In the genomic region with DNA sequence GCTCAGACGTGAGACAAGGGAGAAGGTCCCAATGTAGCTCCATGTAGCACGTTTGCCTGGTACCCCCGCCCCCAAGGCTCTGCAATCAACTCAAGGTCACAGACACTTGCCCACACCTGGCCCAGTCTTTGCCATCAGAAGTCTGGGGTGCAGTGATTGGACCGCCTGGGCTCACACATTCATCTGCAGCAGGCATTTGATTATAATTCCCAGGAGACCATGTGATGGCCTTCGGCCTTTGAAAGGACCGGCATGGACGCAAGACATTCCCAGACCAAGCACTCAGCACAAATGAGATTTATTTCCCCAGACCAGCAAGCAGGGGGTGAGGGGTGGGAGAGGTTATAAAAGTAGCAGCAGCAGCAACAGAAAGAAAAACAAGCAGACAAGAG, we compare ENCODE assay signal across 8 mouse cellular contexts. TPM values are rescaled to one million over a fixed set of nuclear protein-coding genes. Genes with fewer than 3 reads are reported as not detected.
DNase-seq lines count a peak whose midpoint lies in the region; ATAC-seq lines count a peak whose summit lies in the region.

No protein-coding gene starts in this region.

- H3K4me3 ChIP-seq in hindbrain, embryonic 10.5 days, result peak overlapping the region; percentile 35
- H3K4me3 ChIP-seq in hindbrain, embryonic 16.5 days (ENCODE audit: low read length), result no peak overlapping the region
- H3K4me3 ChIP-seq in intestine, embryonic 15.5 days (replicated peaks), result no peak overlapping the region
- H3K4me3 ChIP-seq in liver, embryonic 16.5 days (ENCODE audit: low read depth, low read length), result peak overlapping the region; percentile 68; the same call in 1 of the 2 replicates

- WGBS in hindbrain, embryonic 10.5 days, result 24% methylated on average over 7 of the region's 7 CpGs
- 29% methylated on average over 7 of the region's 7 CpGs for WGBS in hindbrain, embryonic 16.5 days
- WGBS in intestine, embryonic 15.5 days, result 4% methylated on average over 7 of the region's 7 CpGs
- 46% methylated on average over 7 of the region's 7 CpGs for WGBS in liver, embryonic 16.5 days (ENCODE audit: insufficient replicate concordance)

- peaks cover 26% of the 10 kb centered on the region for H3K4me1 ChIP-seq in hindbrain, embryonic 10.5 days (replicated peaks)
- no peaks in the 10 kb centered on the region for H3K4me1 ChIP-seq in hindbrain, embryonic 16.5 days (ENCODE audit: control insufficient read depth, insufficient read depth, low read depth, low read length)
- peaks cover 16% of the 10 kb centered on the region for H3K4me1 ChIP-seq in intestine, embryonic 15.5 days (replicated peaks)
- H3K4me1 ChIP-seq in liver, embryonic 16.5 days (ENCODE audit: control insufficient read depth, low read depth, low read length), result peaks cover 55% of the 10 kb centered on the region

- no peak for ATAC-seq in hindbrain, embryonic 16.5 days
- peak; percentile 52 for ATAC-seq in intestine, embryonic 15.5 days
- no peak for ATAC-seq in liver, embryonic 16.5 days (ENCODE audit: low read depth)
- ATAC-seq in frontal cortex, adult (ENCODE audit: low TSS enrichment), result no peak

- no peaks in the 10 kb centered on the region for H3K36me3 ChIP-seq in hindbrain, embryonic 10.5 days
- H3K36me3 ChIP-seq in hindbrain, embryonic 16.5 days (ENCODE audit: control insufficient read depth, insufficient read depth, low read length), result no peaks in the 10 kb centered on the region
- H3K36me3 ChIP-seq in intestine, embryonic 15.5 days, result no peaks in the 10 kb centered on the region
- peaks cover 10% of the 10 kb centered on the region for H3K36me3 ChIP-seq in liver, embryonic 16.5 days (ENCODE audit: control insufficient read depth, insufficient read depth)

- no peak overlapping the region for H3K9ac ChIP-seq in hindbrain, embryonic 16.5 days (ENCODE audit: low read depth, low read length)
- H3K9ac ChIP-seq in intestine, embryonic 15.5 days, result 0 out of 2 replicates have a peak overlapping the region, but pooled peaks have one; percentile 17
- H3K9ac ChIP-seq in liver, embryonic 16.5 days (ENCODE audit: low read depth, low read length), result peak overlapping the region; percentile 48

- H3K4me2 ChIP-seq in hindbrain, embryonic 16.5 days (ENCODE audit: low read length), result no peak overlapping the region
- H3K4me2 ChIP-seq in intestine, embryonic 15.5 days (replicated peaks), result peak overlapping the region; percentile 60
- H3K4me2 ChIP-seq in liver, embryonic 16.5 days (ENCODE audit: low read depth, low read length), result peak overlapping the region; percentile 77

- no peaks in the 10 kb centered on the region for H3K27me3 ChIP-seq in hindbrain, embryonic 10.5 days (ENCODE audit: insufficient read depth, poor library complexity, severe bottlenecking)
- H3K27me3 ChIP-seq in hindbrain, embryonic 16.5 days (replicated peaks; ENCODE audit: control insufficient read depth, insufficient read depth, low read length), result no peaks in the 10 kb centered on the region
- H3K27me3 ChIP-seq in intestine, embryonic 15.5 days (replicated peaks), result no peaks in the 10 kb centered on the region
- H3K27me3 ChIP-seq in liver, embryonic 16.5 days (ENCODE audit: control insufficient read depth, insufficient read depth, low read depth, low read length), result no peaks in the 10 kb centered on the region

- peak overlapping the region; percentile 81 for H3K27ac ChIP-seq in hindbrain, embryonic 10.5 days
- H3K27ac ChIP-seq in hindbrain, embryonic 16.5 days (ENCODE audit: low read depth, low read length), result no peak overlapping the region
- H3K27ac ChIP-seq in intestine, embryonic 15.5 days, result peak overlapping the region; percentile 95
- H3K27ac ChIP-seq in liver, embryonic 16.5 days (ENCODE audit: low read length), result peak overlapping the region; percentile 98

- DNase-seq in hindbrain, embryonic 10.5 days (ENCODE audit: low spot score), result peak; percentile 62
- peak; percentile 13 for DNase-seq in adrenal gland, postnatal 25 days
- no peak for DNase-seq in testis, postnatal 14 days (ENCODE audit: low spot score)
- DNase-seq in frontal cortex, postnatal 10 days (ENCODE audit: low spot score in 2 of 2), result no peak

- no peaks in the 10 kb centered on the region for H3K9me3 ChIP-seq in hindbrain, embryonic 10.5 days
- no peaks in the 10 kb centered on the region for H3K9me3 ChIP-seq in hindbrain, embryonic 16.5 days (ENCODE audit: control insufficient read depth, low read length)
- no peaks in the 10 kb centered on the region for H3K9me3 ChIP-seq in intestine, embryonic 15.5 days
- no peaks in the 10 kb centered on the region for H3K9me3 ChIP-seq in liver, embryonic 16.5 days (replicated peaks; ENCODE audit: control insufficient read depth, low read length)

RNA-seq across cellular contexts. Expression of a gene that starts 6.8 kb away (rescaled TPM):
- polyA plus RNA-seq in hindbrain, embryonic 10.5 days (2016; fragmentation: Nextera tagmentation; extraction: Ambion mirVana), result 0.41 and 1.2 TPM in 2 replicates
- polyA plus RNA-seq in hindbrain, embryonic 16.5 days (2015; fragmentation: Nextera tagmentation; extraction: Ambion mirVana), result 0.56 and 1.3 TPM in 2 replicates
- total RNA-seq in adrenal gland, postnatal 25 days (2021), result 49.5 and 50.7 TPM in 2 replicates
- polyA plus RNA-seq in intestine, embryonic 15.5 days (2015; fragmentation: Nextera tagmentation; extraction: Ambion mirVana), result 0.97 and 1.2 TPM in 2 replicates
- 0.40 and 0.47 TPM in 2 replicates for polyA plus RNA-seq in liver, embryonic 16.5 days (2015; fragmentation: Nextera tagmentation; extraction: Ambion mirVana)

RNA-seq across cellular contexts. Expression of a gene that starts 29.7 kb away (rescaled TPM):
- 0.98 TPM in 1 of 2 replicates, not detected in the other for polyA plus RNA-seq in hindbrain, embryonic 10.5 days (2016; fragmentation: Nextera tagmentation; extraction: Ambion mirVana)
- 0.93 and 1.2 TPM in 2 replicates for polyA plus RNA-seq in hindbrain, embryonic 16.5 days (2015; fragmentation: Nextera tagmentation; extraction: Ambion mirVana)
- total RNA-seq in adrenal gland, postnatal 25 days (2021), result not detected in 2 replicates
- 103 and 125 TPM in 2 replicates for polyA plus RNA-seq in intestine, embryonic 15.5 days (2015; fragmentation: Nextera tagmentation; extraction: Ambion mirVana)
- 0.11 and 1.9 TPM in 2 replicates for polyA plus RNA-seq in liver, embryonic 16.5 days (2015; fragmentation: Nextera tagmentation; extraction: Ambion mirVana)

RNA-seq across cellular contexts. Expression of a gene that starts 50.5 kb away (rescaled TPM):
- 291 and 296 TPM in 2 replicates for polyA plus RNA-seq in hindbrain, embryonic 10.5 days (2016; fragmentation: Nextera tagmentation; extraction: Ambion mirVana)
- polyA plus RNA-seq in hindbrain, embryonic 16.5 days (2015; fragmentation: Nextera tagmentation; extraction: Ambion mirVana), result 197 TPM in 2 replicates
- total RNA-seq in adrenal gland, postnatal 25 days (2021), result 109 and 115 TPM in 2 replicates
- 254 and 276 TPM in 2 replicates for polyA plus RNA-seq in intestine, embryonic 15.5 days (2015; fragmentation: Nextera tagmentation; extraction: Ambion mirVana)
- 103 and 111 TPM in 2 replicates for polyA plus RNA-seq in liver, embryonic 16.5 days (2015; fragmentation: Nextera tagmentation; extraction: Ambion mirVana)

RNA-seq across cellular contexts. Expression of a gene that starts 51.7 kb away (rescaled TPM):
- polyA plus RNA-seq in hindbrain, embryonic 10.5 days (2016; fragmentation: Nextera tagmentation; extraction: Ambion mirVana), result 5.1 and 6.8 TPM in 2 replicates
- 2.6 and 2.8 TPM in 2 replicates for polyA plus RNA-seq in hindbrain, embryonic 16.5 days (2015; fragmentation: Nextera tagmentation; extraction: Ambion mirVana)
- total RNA-seq in adrenal gland, postnatal 25 days (2021), result 13.8 and 17.1 TPM in 2 replicates
- 11.0 and 13.9 TPM in 2 replicates for polyA plus RNA-seq in intestine, embryonic 15.5 days (2015; fragmentation: Nextera tagmentation; extraction: Ambion mirVana)
- polyA plus RNA-seq in liver, embryonic 16.5 days (2015; fragmentation: Nextera tagmentation; extraction: Ambion mirVana), result 12.4 and 13.2 TPM in 2 replicates

Comparison
In these comparisons a context has a peak if more than half of its experiments do, and no peak if none do; other contexts are left out.
1. H3K4me3 ChIP-seq: peak in hindbrain, embryonic 10.5 days (single experiment) and liver, embryonic 16.5 days (single experiment); none in hindbrain, embryonic 16.5 days (single experiment) and intestine, embryonic 15.5 days (single experiment).
2. DNase-seq: peak in hindbrain, embryonic 10.5 days (single experiment) and adrenal gland, postnatal 25 days (single experiment); none in testis, postnatal 14 days (single experiment) and frontal cortex, postnatal 10 days (0 of 2).
3. RNA of a gene that starts 29.7 kb away (polyA plus RNA-seq): 103 to 125 TPM in intestine, embryonic 15.5 days; 0.11 to 1.9 TPM in liver, embryonic 16.5 days, 0.98 TPM in hindbrain, embryonic 10.5 days and 0.93 to 1.2 TPM in hindbrain, embryonic 16.5 days; every median in the first group is over 10 times any median in the second.